Mouse (Mus musculus) kidney, postnatal 36 days (tissue): ENCODE data around the gene Acat3.
"Not testable (repeated sequence)": the region's sequence is repeated elsewhere in the genome, so short reads cannot be mapped to it uniquely, and the experiment has no call there.

Experiments
- DNase-seq, 2 experiments: peaks; one replicate each; pipeline ENCODE4 v3.0.0; 2021 to 2022; ENCODE audit warnings: mixed read lengths in 2 of 2

Gene Acat3

DNA sequence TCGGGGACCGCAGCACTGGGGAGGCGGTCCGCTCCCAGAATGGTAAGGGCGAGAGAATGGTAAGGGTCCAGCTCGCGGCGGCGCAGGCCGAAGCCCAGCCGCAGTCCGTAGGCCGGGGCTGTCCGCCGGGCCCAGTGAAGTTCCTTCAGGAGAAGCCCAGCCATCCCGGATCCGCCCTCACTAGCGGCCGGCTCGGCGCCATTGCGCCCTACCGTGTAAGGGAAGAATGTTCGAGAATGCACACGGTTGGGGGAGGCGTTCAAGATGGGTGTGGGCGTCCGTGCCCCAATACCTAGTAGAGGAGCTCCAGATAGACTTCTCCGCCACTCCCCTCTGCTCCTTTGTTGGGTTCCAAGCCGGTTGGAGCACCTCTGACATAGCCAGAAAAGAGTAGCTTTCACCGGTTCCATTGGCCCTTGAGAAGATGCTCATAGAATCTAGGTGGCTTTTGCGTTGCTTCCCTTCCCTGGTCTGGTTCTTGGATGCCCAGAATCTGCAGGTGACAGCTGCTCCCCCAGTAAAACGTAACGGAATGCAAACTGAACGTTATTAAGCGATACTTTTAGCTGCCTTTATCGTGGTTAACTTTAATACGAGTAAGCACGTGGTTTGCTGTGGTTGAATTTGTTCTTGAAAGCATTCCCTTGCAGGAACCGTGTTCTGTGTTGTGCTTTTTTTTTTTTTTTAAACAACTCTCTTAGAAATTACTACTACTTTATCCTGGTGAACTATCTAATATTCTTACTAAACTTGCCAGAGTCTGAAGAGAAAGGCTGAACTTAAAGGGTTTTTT is 23.6 kb downstream of the Acat3 start:
- DNase-seq, result peak in 1 of 2 experiments; percentile 57

DNA sequence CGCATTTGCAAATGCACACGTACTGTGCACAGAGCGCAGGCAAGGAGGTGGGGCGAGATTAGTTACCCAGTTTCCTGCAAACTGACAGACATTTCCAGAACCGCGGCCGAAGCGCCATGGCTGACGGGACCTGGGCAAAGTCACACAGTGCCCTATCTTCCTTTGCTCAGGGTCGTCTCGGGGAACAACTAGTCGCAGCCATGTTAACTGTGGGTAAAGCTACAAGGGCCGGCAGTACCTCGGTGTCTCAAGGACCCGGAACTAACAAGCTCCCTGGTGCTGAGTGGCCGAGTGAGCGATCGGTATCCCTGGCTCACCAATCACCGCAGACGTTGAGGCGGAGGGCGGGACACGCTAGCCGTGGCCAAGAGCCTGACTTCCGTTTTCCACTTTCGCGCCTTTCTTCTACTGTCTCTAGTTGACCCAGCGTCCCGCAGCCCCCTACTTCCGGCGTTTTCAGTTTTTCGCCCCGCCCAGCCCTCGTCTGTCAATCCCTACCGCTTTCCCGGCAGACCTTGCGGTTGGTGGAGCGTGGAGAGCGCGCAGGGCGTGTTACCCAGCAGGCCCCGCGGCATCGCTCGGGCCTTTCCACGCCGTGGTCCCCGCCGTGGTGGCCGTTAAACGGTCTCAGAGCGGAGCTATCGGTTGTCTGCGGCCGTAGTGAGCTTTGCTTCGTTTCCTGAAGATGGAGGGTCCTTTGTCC is 24.4 kb downstream of the Acat3 start, which contains the start of gene Mrpl18:
TSS of gene Mrpl18 (minus strand) at position 465 of the 703 bp plus-strand sequence.
- peak; percentile 99 to 100 for DNase-seq

DNA sequence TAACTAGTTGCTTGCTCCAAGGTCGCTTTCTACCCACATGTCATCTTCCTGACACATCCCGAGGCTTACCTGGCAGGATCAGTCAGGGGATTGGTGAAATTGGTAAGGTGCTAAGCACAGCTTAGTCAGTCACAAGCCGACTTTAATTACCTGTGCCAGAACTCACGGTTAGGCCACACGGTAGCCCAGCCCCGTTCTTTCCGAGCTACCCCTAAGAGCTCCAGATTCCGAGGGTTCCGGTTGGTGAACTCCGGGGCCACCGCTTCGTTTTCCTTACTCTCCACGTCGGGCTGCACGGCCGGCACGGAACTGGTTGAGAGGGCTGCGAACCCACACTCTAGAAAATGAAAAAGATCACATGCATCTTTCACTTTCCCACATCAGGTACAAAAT is 24.9 kb downstream of the Acat3 start, which contains the start of gene Tcp1:
TSS of gene Tcp1 (plus strand) at position 214 of the 393 bp plus-strand sequence.
- DNase-seq, result peak; percentile 25 to 54

DNA sequence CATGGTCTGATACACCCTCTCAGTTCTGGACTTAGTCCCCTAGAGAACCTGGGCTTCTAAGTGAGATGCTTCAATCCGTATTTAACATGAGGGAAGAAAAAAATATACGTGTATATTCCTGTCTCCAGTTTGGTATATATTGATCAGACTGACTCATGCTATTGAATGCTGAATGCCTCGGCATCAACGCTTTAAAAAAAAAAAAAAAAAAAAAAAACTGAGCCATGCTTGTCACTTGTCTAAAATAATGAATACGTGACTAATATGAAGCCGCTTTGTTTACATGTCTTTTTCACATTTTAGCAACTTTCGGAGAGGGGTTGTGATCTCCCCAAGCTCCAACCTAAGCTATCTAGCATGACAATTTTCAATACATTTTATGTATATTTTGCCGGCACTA is 30.0 kb downstream of the Acat3 start:
- no peak for DNase-seq

DNA sequence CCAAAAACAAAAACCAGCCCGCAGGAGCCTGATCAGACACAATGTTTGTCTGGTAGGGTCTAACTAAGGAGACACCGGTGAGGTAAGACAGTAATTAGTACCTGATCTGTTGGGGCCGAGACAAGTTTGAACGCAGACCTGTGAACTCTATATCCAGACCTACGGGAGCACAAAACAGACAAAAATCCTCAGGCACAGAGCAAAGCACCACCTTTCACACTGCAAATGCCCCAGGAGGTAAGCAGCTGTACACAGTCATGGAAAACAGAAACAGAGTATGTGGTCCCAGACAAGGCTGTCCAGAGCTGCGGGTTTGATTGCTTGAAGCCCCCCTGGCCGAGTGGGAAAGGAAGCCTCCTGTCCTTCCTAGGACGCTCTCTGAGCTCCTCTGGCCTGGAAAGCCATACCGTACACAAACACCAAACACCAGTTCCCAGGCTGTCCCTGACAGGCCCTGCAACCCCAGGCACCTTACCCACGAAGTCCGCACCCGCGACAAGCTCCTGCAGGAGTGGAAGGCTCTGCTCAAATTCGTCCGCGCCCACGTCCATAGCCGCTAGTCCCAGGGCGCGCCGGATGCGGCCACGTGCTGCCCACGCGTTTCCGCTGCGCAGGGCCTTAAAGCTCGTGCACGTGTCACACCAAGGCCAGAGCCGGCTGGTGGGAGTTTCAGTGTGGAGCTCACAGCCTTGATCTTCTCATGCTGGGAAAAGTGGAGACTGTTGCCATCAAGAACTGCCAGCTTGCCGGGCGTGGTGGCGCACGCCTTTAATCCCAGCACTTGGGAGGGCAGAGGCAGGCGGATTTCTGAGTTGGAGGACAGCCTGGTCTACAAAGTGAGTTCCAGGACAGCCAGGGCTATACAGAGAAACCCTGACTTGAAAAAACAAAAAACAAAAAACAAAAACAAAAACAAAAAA is 30.8 kb downstream of the Acat3 start, which contains the start of gene Pnldc1:
TSS of gene Pnldc1 (minus strand) at position 870 of the 920 bp plus-strand sequence.
- DNase-seq, result no peak

DNA sequence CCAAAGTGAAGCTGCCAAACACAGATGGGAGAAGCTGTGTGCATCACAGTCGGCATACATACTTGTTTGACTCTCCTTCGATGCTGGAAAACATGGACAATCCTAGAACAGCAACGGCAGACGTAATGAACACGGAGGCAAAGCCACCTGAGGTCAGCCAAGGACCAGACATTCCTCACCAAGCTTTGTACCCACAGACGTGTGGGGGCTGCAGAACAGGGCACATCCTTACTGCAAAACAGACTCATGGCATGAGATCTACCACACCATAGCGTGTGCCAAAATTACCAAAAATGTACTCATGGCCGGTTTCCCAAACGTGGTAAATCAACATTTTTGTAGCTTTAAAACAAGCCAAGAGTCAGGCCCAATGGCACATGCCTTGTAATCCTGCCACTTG is 34.0 kb downstream of the Acat3 start:
- no peak for DNase-seq

DNA sequence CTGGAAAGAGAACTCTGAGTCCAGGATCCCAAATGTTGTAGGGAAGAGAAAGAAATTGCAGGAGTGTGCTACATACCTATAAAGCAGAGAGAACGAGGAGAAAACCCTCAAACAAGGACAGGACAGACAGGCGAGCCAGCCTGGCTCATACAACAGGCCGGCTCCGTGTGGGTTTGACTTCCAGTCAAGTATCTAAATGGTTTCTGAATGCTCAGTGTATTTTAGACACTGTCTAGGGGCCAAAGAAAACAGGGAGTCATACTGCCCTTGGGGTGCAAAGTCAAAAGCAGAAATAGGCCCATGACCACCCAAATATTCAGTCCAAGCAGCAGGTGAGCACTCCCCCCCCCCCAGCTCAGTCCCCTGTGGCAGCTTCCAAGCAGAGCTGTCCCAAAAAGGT is 34.6 kb downstream of the Acat3 start:
- DNase-seq, result no peak

DNA sequence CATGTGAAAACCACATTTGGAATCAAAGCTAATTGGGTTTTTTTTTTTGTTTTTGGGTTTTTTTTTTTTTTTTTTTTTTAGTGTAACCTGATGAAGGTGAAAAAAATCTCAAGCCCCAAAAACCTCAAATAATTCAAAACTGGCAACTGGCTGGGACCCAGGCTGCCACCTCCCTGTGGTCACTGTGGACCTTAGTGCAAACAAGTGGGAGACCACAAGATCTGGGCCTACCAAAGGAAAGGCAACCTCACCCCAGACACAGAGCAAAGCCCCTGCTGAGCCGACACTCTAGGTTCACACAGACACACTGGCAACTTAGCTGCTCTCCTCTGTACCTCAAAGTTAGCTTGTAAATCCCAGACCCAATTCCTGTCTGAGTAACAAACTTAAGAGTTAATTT is 36.1 kb downstream of the Acat3 start:
- no peak for DNase-seq

DNA sequence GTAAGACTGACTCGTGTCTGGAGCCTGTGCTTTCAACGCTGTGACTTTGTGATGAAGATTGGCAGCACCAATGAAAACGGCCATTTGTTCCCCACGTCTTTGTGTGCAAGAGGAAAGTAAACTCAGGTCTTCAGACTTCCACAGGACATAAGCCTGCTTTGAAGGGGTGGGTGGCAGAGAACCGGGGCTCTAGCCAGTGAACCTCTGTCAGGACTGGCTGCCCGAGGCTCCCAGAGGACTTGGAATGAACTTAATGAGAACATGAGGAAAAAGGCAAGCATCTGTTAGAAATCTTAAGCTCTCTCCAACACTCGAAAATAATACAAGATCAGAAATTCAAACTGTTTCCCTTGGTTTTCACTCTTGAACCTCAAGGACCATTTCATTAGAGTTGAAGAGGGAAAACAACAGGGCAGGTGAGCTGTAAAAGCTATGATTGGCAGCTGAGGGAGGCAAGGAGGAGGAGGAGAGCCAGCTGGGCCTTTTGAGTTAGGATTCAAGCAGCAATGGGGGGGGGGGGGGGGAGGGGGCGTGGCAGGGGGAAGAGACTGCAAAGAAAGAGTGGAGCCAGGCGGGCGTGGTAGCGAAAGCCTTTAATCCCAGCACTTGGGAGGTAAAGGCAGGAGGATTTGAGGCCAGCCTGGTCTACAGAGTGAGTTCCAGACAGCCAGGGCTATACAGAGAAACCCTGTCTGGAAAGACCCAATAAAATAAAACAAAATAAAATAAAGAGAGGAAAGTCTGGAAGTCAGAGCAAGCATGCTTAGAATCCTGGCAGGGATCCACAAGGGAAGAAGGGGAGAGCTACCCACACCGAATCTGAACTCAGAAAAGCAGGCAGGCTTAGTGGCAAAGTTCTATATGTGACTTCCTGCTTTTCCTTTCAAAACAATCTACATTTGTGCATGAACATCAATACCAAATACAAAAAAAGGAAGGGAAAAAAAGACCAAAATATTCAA is 36.7 kb downstream of the Acat3 start:
- DNase-seq, result no peak

DNA sequence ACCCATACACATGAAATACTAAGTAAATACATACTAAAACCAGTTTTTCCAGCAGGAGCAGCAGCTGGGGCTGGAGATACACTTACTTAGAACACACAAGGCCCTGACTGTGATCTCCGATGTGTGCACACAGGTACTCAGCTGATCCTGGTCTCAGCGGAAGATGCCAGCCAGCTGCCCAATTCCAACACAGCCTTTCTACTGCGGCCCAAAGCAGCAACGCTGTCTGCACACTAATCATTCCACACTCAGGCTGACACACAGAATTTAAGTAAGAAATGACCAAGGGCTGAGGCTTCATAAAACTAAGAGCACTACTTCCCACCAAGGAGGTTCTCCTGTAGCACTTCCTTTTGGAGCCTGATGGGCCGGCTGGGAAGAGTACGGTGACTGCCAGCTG is 38.1 kb downstream of the Acat3 start:
- DNase-seq, result no peak

DNA sequence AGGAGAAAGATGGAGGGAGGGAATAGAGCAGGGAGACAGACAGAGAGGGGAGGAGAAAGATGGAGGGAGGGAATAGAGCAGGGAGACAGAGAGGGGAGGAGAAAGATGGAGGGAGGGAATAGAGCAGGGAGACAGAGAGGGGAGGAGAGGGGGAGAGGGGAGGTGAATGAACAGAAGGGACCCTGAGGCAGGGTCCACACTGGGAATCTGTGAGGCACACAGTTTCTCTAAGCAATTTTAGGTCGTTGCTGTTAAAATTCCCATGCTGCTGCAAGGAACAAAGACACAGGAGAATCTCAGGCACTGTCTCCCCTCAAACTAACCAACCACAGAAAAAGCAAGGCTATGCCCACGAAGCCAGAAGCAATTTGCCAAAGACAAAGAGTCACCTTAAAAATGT is 41.8 kb downstream of the Acat3 start:
- DNase-seq, result not testable (repeated sequence)

DNA sequence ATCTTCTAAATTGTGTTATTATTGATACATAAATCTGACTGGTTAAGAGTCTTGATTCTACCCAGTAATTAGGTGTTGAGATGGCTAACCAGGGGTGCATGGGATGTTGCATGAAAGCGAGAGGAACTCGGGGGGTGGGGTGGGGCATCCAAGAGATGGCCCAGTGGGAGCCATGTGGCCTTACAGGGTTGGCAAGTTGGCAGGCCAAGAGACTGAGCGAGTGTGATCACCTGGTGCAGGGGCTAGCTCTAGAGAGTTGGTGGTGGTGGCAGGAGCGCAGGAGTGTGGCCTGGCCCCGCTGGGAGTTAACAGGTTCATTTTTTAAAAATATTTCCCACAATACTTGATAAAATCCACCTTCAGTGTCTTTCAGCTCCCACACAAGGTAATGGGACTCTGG is 42.7 kb downstream of the Acat3 start:
- DNase-seq, result no peak

DNA sequence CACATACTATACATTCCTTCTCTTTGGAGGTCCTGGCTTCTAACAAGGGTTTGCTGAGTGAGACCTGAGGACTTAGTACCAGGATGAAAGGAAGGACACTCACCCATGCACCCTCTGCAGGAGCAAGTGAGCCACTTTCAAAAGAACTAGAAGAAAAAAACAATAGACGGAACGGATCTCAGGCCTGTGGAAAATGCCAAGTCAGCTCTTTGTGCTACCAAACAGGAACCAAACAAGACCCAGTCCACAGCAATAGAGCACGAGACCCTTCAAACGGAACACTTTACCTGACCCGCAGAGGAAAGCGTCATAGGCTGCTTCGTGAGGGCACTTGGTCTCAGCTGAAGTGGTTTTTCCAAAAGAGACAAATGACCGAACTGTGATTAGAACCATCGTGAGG is 48.4 kb downstream of the Acat3 start:
- no peak for DNase-seq

DNA sequence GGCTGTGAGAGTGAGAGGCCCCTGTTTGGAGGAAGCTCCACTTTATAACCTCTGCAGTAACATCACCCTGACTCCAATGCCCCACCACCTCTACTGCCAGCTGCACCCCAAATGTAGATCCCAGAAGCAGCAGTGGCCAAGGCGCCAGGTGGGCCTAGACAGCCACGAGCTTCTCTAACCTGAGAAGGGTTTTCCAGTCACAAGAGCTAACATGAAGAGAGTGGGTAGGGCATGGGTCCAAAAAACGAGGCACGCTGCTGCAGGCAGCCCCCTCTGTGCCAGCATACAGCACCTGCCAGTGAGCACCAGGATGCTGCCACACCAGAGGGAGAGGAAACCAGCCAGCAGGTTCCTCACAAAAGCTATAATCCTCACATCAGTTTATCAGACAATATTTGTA is 49.3 kb downstream of the Acat3 start:
- no peak for DNase-seq

DNA sequence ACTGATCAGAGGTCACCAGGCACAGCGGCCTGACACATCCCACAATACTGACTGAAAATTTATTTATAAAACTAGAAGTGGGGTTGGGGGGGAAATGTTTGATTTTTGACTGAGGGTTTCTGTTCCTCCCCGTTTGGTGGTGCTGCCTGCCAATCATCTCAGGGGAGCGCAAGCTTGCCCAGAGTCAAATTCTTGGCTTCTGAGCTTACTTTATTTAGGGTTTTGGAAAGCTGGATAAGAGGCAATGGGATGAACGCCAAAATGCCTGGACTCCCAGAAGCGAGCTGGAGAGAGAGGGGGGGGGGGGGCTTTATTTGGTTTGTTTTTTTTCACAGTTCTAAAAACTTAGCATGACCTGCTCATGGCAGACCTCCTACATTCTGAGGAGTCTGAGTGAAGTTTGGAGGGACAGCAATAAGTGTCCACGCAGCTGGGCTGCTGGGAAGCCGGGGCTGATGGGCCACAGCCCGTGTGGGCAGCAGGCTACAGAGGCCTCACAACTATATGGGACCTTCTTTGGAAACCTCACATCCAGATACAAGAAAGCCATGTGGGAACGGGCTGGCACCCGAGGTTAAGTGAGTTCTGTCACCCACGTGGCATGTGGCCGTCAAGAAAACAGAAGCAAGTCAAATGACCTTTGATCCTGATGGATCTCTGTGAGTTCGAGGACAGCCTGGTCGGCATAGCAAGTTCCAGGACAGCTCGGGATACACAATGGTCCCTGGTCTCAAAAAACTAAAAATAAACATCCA is 53.2 kb downstream of the Acat3 start:
- no peak for DNase-seq

DNA sequence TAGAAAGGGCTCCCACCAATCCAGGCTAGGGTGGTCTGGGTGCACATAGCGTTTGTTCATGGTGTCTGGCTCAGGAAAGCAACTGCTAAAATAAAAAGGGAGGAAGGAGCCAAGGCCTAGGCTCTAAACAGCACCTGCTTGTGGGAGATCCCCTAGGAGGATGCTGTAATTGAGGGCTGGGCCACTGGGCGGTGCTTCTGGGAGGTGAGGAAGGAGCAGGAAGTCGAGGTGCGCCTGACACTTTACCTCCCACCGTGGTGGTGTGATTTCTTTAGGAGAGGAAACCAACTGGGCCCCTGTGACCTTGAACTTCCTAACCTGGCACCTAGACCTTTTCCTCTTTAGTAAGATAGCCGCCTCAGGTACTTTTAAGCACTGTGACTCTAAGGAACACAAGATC is 53.8 kb downstream of the Acat3 start:
- no peak for DNase-seq

DNA sequence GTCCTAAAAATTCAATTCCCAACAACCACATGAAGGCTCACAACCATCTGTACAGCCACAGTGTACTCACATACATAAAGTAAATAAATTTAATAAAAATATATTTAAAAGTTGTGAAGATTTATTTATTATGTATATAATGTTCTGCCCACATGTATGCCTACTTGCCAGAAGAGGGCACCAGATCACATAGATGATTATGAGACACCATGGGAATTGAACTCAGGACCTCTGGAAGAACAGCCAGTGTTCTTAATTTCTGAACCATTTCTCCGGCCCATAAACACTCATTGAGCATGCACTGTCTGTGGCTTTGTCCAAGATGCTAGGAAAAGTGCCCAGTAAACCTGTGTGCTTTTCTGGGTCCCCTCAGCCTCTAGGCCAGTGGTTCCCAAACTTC is 59.2 kb downstream of the Acat3 start:
- DNase-seq, result no peak

DNA sequence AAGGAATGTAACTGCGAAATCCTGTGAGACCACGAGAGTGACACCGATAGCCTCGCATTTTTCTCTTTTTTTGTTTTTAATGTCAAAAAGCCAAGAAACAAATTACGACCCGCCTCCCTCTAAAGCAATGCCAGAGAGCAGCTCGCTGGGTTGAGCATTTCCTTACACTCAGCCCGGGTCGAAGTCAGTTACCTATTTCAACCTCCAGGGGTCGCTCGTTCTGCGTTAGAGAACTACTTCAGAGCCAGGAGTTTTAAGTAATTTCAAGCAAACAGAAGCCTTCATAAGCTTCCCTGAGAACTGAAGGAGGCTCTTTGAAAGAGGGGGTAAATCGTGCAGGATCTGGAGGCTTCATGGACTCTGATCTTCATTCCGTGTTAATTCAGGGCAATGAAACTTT is 60.2 kb downstream of the Acat3 start:
- DNase-seq, result peak; percentile 89 to 90

DNA sequence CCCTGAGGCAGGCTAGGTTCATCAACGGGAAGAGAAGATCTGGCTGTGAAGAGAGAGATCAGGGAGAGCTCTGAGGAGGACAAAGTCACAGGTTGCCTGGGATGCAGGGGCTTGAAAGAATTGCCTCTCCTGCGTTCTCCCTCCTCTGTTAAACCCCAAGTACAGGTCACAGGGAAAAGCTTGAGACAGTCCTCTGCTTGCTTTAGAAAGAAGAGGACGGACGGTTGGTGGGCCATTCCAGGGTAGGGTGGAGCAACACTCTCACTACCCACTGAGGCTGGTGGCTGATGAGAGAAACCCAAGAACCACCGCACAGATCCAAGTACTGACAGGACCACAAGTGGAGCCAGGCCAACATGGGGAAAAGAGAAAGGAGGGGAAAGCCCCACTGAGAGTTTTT is 64.7 kb downstream of the Acat3 start, which contains the start of gene Mrgprh:
TSS of gene Mrgprh (plus strand) at position 301 of the 400 bp plus-strand sequence.
- no peak for DNase-seq
